Mouse (Mus musculus): Measurements from ENCODE around the gene Psmc5. TPM values are rescaled to one million over a fixed set of nuclear protein-coding genes. Genes with fewer than 3 reads are reported as not detected.
A peak's percentile ranks its signal among the peaks of the same experiment; 100 is the strongest.

Gene Psmc5
- total and polyA plus RNA-seq, 2 experiments from 2014 or later = 58.9 to 305 TPM

DNA sequence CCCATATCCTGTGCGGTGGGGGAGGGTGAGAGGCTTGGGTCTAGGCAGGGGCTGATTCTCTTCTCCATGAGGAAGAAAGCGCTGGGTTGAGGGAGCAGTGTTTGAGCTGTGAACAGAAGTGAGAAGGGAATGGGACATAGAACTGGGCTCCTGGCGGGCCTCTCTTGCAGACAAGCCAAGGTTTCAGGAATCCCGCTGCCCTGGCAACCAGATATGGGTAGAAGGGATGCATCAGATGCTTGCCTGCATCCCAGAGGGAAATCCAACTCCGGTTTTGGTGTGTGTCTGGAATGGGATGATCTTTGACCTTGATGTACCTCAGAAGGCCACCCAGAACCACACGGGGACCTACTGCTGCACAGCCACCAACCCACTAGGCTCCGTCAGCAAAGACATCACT is 30.3 kb downstream of the Psmc5 start:
- Histone ChIP-seq H3K27me3 (ENCODE audit: insufficient read depth, low read length) (no peaks in the 10 kb centered on the region), H3K27ac (no peak overlapping the region), H3K9ac (replicated peaks; ENCODE audit: low read length) (no peak overlapping the region), H3K4me3 (ENCODE audit: low read length) (no peak overlapping the region), H3K9me3 (ENCODE audit: low read length) (no peaks in the 10 kb centered on the region), H3K4me1 (ENCODE audit: insufficient read depth, low read length) (no peaks in the 10 kb centered on the region), H3K4me2 (ENCODE audit: low read depth, low read length) (no peak overlapping the region), H3K36me3 (ENCODE audit: insufficient read depth, low read length) (no peaks in the 10 kb centered on the region)
- WGBS = 78% methylated on average over 7 of the region's 7 CpGs
- no peak for ATAC-seq
- DNase-seq (ENCODE audit: low spot score) = no peak
- no peak for TF ChIP-seq CTCF (IDR thresholded peaks at IDR 0.05; ENCODE audit: low read depth)

DNA sequence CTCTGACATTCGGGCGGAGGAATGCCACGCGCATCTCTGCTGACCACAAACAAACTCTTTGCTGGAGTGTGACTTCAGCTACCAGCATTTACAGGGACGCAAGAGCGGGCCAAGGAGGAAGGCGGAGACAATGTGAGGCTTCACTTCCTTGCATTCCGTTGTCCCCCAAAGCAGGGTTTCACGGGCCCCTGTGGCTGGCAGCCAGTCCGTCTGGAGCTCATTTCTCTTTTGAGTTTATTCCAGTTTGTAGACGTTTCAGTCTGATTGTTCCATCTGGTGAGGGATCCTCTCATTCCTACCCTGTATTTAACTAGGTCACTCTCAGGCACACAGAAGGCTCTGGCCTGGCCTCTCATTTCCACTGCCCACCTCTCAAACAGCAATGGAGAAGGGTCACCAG is 31.0 kb downstream of the Psmc5 start:
- Histone ChIP-seq H3K27me3 (ENCODE audit: insufficient read depth, low read length) (no peaks in the 10 kb centered on the region), H3K36me3 (ENCODE audit: insufficient read depth, low read length) (no peaks in the 10 kb centered on the region), H3K27ac (no peak overlapping the region; the same call in 1 of the 2 replicates), H3K4me2 (ENCODE audit: low read depth, low read length) (no peak overlapping the region), H3K9ac (replicated peaks; ENCODE audit: low read length) (no peak overlapping the region), H3K9me3 (ENCODE audit: low read length) (no peaks in the 10 kb centered on the region), H3K4me1 (ENCODE audit: insufficient read depth, low read length) (no peaks in the 10 kb centered on the region), H3K4me3 (ENCODE audit: low read length) (no peak overlapping the region)
- TF ChIP-seq CTCF (IDR thresholded peaks at IDR 0.05; ENCODE audit: low read depth) = no peak
- DNase-seq (ENCODE audit: low spot score) (no peak), ATAC-seq (no peak)
- WGBS = 57% methylated on average over 11 of the region's 11 CpGs

DNA sequence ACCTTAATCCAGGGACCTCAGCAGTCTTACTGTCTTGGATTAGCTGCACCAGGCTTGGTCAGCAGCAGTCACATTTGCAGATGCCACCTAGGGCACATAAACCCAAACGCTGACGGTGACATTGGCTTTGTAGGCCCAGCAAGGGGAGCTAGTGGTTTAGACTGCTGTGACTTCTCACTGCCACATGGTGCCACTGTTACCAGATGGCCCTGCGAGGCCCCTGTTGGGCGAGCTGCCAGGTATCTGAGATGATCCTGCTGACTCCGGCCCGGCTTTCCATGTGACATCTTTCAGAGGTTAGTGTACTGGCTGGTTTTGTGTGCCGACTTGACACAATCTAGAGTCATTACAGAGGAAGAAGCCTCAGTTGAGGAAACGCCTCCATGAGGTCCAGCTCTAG is 33.4 kb downstream of the Psmc5 start:
- ATAC-seq (peak; percentile 45; the same call in 1 of the 2 replicates), DNase-seq (ENCODE audit: low spot score) (peak; percentile 84)
- Histone ChIP-seq H3K9ac (replicated peaks; ENCODE audit: low read length) (no peak overlapping the region), H3K4me3 (ENCODE audit: low read length) (no peak overlapping the region), H3K4me1 (ENCODE audit: insufficient read depth, low read length) (no peaks in the 10 kb centered on the region), H3K4me2 (ENCODE audit: low read depth, low read length) (no peak overlapping the region), H3K27me3 (ENCODE audit: insufficient read depth, low read length) (no peaks in the 10 kb centered on the region), H3K9me3 (ENCODE audit: low read length) (no peaks in the 10 kb centered on the region), H3K27ac (no peak overlapping the region), H3K36me3 (ENCODE audit: insufficient read depth, low read length) (no peaks in the 10 kb centered on the region)
- WGBS = 44% methylated on average over 8 of the region's 8 CpGs
- peak; percentile 62 for TF ChIP-seq CTCF (IDR thresholded peaks at IDR 0.05; ENCODE audit: low read depth)

DNA sequence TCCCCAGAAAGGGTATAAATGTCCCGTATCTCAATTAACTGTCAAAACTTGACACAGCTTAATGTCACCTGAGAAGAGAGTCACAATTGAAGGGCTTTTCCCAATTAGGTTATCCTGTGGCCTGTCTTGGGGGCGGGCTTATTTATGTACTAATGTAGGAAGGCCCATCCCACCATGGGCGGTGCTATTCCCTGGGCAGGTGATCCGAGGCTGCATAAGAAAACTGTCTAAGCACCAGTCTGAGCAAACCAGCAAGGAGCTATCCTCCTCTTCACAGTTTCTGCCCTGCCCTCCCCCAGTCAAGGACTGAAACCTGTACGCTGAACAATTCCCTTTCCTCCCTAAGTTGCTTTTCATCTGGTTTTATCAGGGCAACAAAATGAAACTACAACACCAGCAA is 34.4 kb downstream of the Psmc5 start:
- Histone ChIP-seq H3K9me3 (ENCODE audit: low read length) (no peaks in the 10 kb centered on the region), H3K9ac (replicated peaks; ENCODE audit: low read length) (no peak overlapping the region), H3K27me3 (ENCODE audit: insufficient read depth, low read length) (no peaks in the 10 kb centered on the region), H3K4me1 (ENCODE audit: insufficient read depth, low read length) (no peaks in the 10 kb centered on the region), H3K4me2 (ENCODE audit: low read depth, low read length) (no peak overlapping the region), H3K4me3 (ENCODE audit: low read length) (no peak overlapping the region), H3K36me3 (ENCODE audit: insufficient read depth, low read length) (no peaks in the 10 kb centered on the region), H3K27ac (no peak overlapping the region)
- ATAC-seq = no peak
- no peak for TF ChIP-seq CTCF (IDR thresholded peaks at IDR 0.05; ENCODE audit: low read depth)
- WGBS = 92% methylated on average over 5 of the region's 5 CpGs
- no peak for DNase-seq (ENCODE audit: low spot score)

DNA sequence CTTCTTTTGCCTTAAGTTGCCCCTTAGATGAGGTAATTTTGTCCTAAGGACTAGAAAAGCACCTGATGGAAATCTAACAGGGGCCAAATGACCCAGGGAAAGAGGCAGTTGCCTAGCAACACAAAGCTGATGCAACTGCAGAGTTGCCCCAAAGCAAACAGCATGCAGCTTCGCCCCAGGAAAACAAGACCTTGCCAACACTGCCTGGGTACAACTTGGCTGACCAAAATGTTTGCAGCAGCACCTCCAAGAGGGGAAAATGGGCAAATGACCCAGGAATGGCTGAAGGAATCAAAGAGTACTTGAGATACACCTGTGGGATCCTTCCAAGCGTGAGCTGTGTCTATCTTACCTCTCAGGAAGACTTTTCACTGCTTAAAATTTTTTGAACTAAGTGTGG is 35.9 kb downstream of the Psmc5 start:
- Histone ChIP-seq H3K4me3 (ENCODE audit: low read length) (no peak overlapping the region), H3K9ac (replicated peaks; ENCODE audit: low read length) (no peak overlapping the region), H3K9me3 (ENCODE audit: low read length) (no peaks in the 10 kb centered on the region), H3K27me3 (ENCODE audit: insufficient read depth, low read length) (no peaks in the 10 kb centered on the region), H3K36me3 (ENCODE audit: insufficient read depth, low read length) (no peaks in the 10 kb centered on the region), H3K27ac (no peak overlapping the region), H3K4me1 (ENCODE audit: insufficient read depth, low read length) (no peaks in the 10 kb centered on the region), H3K4me2 (ENCODE audit: low read depth, low read length) (no peak overlapping the region)
- peak; percentile 7; the same call in 1 of the 2 replicates for TF ChIP-seq CTCF (IDR thresholded peaks at IDR 0.05; ENCODE audit: low read depth)
- no peak for ATAC-seq
- 76% methylated on average over 2 of the region's 2 CpGs for WGBS
- peak; percentile 9 for DNase-seq (ENCODE audit: low spot score)

DNA sequence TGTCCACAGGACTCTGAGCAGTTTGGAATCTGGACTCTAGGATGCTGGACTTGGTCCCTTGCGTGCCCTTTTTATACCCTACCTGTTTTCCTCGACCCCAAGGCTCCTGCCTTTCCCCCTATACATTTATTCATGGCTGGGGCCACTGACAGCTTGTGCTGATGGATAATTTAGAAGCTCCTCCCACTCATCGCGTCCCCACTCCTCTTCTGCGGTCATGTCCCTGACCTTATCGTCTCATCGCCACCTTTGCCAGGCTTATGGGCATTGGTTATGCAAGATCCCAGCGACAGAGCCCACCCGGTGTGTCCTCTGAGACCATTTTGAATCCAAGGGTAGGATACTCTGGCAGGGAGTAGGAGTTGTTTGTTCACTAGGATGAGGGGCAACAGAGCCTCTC is 45.8 kb downstream of the Psmc5 start, which contains the start of gene Gh:
Gene Gh, minus strand, starts transcription at position 101 of the 400 bp plus-strand sequence.
- DNase-seq (ENCODE audit: low spot score) (no peak), ATAC-seq (no peak)
- Histone ChIP-seq H3K36me3 (ENCODE audit: insufficient read depth, low read length) (no peaks in the 10 kb centered on the region), H3K4me1 (ENCODE audit: insufficient read depth, low read length) (no peaks in the 10 kb centered on the region), H3K4me2 (ENCODE audit: low read depth, low read length) (no peak within 1 kb of the TSS), H3K27ac (no peak within 1 kb of the TSS), H3K9me3 (ENCODE audit: low read length) (no peaks in the 10 kb centered on the region), H3K4me3 (ENCODE audit: low read length) (no peak within 1 kb of the TSS), H3K27me3 (ENCODE audit: insufficient read depth, low read length) (no peaks in the 10 kb centered on the region), H3K9ac (replicated peaks; ENCODE audit: low read length) (no peak within 1 kb of the TSS)
- WGBS = 84% methylated on average over 9 of the region's 9 CpGs
- TF ChIP-seq CTCF (IDR thresholded peaks at IDR 0.05; ENCODE audit: low read depth) = no peak

DNA sequence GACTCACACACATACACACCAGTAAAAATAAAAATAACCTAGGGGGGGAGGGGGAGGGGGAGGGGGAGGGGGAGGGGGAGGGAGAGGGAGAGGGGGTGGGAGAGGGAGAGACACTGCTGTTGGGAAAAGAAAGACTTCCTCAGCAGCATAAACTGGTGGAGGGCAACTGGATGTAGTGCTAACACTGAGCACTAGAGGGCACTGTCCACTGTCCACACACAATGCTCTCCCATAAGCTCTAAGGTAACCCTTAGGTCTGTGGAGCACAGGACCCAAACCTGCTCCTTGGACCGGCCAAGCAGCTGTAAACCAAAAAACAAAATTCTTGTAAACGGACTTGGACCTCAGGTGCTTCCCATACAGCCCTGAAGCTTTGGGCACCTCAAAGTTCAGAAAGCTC is 46.7 kb downstream of the Psmc5 start:
- no peaks in the 10 kb centered on the region for H3K9me3 ChIP-seq (ENCODE audit: low read length)
- 31% methylated on average over 2 of the region's 2 CpGs for WGBS
- H3K4me3 ChIP-seq (ENCODE audit: low read length) = no peak overlapping the region
- peak; percentile 82 for TF ChIP-seq CTCF (IDR thresholded peaks at IDR 0.05; ENCODE audit: low read depth)
- H3K9ac ChIP-seq (replicated peaks; ENCODE audit: low read length) = no peak overlapping the region
- ATAC-seq (no peak), DNase-seq (ENCODE audit: low spot score) (peak; percentile 69)
- H3K4me2 ChIP-seq (ENCODE audit: low read depth, low read length) = no peak overlapping the region
- no peak overlapping the region for H3K27ac ChIP-seq
- no peaks in the 10 kb centered on the region for H3K27me3 ChIP-seq (ENCODE audit: insufficient read depth, low read length)
- H3K36me3 ChIP-seq (ENCODE audit: insufficient read depth, low read length) = no peaks in the 10 kb centered on the region
- no peaks in the 10 kb centered on the region for H3K4me1 ChIP-seq (ENCODE audit: insufficient read depth, low read length)

All from hindbrain, postnatal 0 days (tissue).